Mouse (Mus musculus) macrophage (primary cell): Measurements from ENCODE around the gene Sbno2. TPM values are rescaled to one million over a fixed set of nuclear protein-coding genes. Genes with fewer than 3 reads are reported as not detected.
A peak's percentile ranks its signal among the peaks of the same experiment; 100 is the strongest.

Experiments
- H3K27ac ChIP-seq: fragments of 350-480 bp; formaldehyde crosslinking; 2 replicates; pipeline ENCODE4 v1.9.0; 2021
- H3K36me3 ChIP-seq: fragments of 350-480 bp; formaldehyde crosslinking; 2 replicates; pipeline ENCODE4 v1.9.0; 2021; ENCODE audit errors: inconsistent target
- H3K4me3 ChIP-seq: fragments of 350-480 bp; formaldehyde crosslinking; 2 replicates; pipeline ENCODE4 v1.9.0; 2021; ENCODE audit errors: inconsistent target
- H3K79me2 ChIP-seq: fragments of 350-480 bp; formaldehyde crosslinking; 2 replicates; pipeline ENCODE4 v1.9.0; 2021; ENCODE audit errors: inconsistent target
- WGBS: methylation state at CpG from one replicate; pipeline ENCODE4 v1.1.7; 2026; ENCODE audit warnings: inconsistent platforms; ENCODE audit not compliant: missing documents; 5-methylcytosine and 5-hydroxymethylcytosine counted together
- polyA plus RNA-seq: library from polyadenylated mRNA; stranded (reverse); fragments of 250-400 nt; gene quantifications from 3 replicates; pipeline ENCODE4 v1.2.4, GENCODE M21; 2018; ENCODE audit warnings: inconsistent platforms

Sbno2 gene
- polyA plus RNA-seq, 1 experiment from 2014 or later = 23.7 TPM

DNA sequence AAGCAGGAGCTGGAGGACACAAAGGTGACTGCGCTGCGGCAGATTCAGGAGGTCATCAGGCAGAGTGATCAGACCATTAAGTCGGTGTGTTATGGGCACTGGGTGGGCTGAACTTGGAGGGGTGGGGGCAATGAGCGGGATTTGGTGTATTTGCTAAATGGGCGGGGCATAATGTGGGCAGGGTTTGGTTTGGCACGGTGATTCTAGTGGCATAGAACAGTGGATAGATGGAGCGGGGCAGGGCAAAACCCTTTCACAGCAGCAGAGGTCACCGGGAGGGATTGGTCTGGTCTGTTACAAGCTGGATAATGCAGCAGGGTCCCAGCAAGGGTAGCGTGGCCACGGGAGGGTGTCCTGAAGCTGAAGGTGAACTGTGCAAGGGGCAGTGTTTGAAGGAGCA is 79.9 kb downstream of the Sbno2 start:
- Histone ChIP-seq H3K79me2 (peaks cover 93% of the 10 kb centered on the region), H3K4me3 (no peak overlapping the region), H3K36me3 (peaks cover 95% of the 10 kb centered on the region), H3K27ac (peak overlapping the region; percentile 79; the same call in 1 of the 2 replicates)
- 94% methylated on average over 10 of the region's 10 CpGs for WGBS

DNA sequence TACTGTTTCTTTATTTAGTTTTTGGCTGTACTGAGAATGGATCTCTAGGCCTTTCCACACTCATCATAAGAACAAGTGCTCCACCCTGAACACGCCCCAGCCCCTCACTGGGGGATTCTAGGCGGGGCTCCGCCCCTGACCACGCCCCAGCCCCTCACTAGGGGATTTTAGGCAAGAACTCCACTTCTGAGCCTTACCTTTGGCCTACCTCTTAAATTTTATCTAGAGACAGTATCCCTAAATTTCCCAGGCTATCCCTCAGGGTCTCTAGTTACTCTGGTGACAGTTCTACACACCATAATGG is 80.4 kb downstream of the Sbno2 start:
- no peak overlapping the region for H3K4me3 ChIP-seq
- peak overlapping the region; percentile 79 for H3K27ac ChIP-seq
- peaks cover 93% of the 10 kb centered on the region for H3K79me2 ChIP-seq
- peaks cover 93% of the 10 kb centered on the region for H3K36me3 ChIP-seq
- 70% methylated on average over 4 of the region's 4 CpGs for WGBS

DNA sequence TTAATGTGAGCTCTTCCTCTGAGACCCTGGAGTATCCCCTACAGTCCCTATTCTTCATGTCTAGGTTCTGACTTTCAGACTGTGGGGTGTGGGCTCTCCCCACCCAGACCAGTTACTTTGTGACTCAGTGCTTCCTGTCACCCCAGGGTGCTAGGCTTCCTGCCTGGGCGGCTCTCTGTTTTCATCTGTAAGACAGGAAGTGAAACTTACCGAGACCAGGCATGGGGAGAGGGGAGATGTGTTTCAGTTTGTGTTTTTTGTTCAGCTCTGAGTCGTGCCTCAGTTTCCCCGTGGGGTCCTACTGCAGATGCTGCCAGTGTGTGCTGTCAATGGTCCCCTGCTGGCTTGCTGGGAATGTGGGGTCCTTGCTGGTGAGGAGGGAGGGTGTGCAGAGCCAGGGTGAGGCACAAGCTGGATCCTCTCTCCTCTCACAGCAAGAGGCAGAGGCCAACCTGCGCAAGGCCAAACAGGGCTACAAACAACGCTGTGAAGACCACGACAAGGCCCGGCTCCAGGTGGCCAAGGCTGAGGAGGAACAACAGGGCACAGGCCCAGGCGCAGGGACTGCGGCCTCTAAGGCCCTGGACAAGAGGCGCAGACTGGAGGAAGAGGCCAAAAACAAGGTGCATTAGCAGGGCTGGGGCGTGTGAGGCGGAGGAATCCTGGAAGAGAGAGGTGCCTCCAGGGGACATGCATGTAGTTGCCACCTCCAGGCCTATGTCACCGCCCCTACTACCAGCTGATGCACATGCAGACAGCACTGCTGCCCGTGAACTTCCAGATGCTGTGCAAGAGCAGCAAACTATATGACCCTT is 80.9 kb downstream of the Sbno2 start:
- WGBS = 50% methylated on average over 15 of the region's 15 CpGs
- H3K4me3 ChIP-seq = no peak overlapping the region

DNA sequence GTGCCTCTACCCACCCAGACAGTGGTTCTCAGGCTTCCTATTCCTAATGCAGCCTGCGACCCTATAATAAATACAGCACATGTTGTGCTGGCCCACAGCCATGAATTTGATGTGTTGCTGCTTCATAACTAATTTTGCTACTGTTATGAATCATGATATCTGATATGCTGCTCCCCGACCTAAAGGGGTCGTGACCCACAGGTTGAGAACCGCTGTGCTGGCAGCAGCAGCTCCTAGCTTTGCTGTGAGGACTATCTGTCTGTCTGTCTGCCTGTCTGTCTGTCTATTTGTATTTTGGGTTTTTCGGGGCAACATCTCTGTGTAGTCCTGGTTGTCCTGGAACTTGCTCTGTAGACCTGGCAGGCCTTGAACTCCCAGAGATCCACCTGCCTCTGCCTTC is 81.6 kb downstream of the Sbno2 start:
- Histone ChIP-seq H3K79me2 (peaks cover 100% of the 10 kb centered on the region), H3K36me3 (peaks cover 91% of the 10 kb centered on the region), H3K27ac (peak overlapping the region; percentile 79), H3K4me3 (no peak overlapping the region)
- 56% methylated on average over 5 of the region's 5 CpGs for WGBS

More for the DNA sequence above, 80.9 kb downstream of the Sbno2 start:
- peak overlapping the region; percentile 79 for H3K27ac ChIP-seq
- H3K36me3 ChIP-seq = peaks cover 93% of the 10 kb centered on the region
- peaks cover 98% of the 10 kb centered on the region for H3K79me2 ChIP-seq

DNA sequence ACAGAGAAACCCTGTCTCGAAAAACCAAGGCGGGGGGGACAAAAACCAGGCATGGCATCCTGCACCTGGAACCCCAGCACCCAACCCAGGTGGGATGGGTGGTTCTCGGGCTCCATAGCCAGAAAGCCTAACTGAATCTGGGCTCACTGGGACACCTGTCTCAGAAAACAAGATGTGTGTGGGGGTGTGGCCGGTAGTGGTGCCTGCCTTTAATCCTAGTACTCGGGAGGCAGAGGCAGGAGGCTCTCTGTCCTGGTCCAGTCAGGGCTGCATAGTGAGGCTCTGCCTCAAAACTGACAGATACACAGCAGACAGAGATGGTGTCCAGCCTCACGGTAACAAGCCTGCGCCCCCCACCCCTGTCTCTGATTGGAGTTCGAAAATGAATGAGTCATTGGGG is 82.6 kb downstream of the Sbno2 start:
- peaks cover 81% of the 10 kb centered on the region for H3K36me3 ChIP-seq

DNA sequence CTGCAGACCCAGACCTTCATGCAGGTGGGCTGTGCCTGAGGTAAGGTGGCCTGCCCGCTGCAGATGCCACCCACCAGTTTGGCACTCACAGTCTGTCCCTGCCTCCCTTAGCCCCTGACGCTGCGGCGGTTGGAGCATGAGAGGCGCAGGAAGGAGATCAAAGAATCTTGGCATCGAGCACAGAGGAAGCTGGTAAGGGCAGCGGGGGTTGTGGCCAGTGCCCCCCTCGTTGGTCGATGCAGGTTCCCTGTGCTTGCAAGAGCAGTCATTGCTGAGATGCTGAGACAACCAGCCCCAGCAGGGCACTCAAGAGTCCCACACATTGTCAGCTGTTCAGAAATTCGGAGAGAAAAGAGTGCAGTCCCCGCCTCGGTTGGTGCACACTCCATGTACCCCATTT is 83.2 kb downstream of the Sbno2 start:
- H3K79me2 ChIP-seq = peaks cover 100% of the 10 kb centered on the region
- 27% methylated on average over 12 of the region's 12 CpGs for WGBS
- peaks cover 75% of the 10 kb centered on the region for H3K36me3 ChIP-seq
- 0 out of 2 replicates have a peak overlapping the region, but pooled peaks have one; percentile 4 for H3K27ac ChIP-seq
- no peak overlapping the region for H3K4me3 ChIP-seq

More for the DNA sequence above, 82.6 kb downstream of the Sbno2 start:
- no peak overlapping the region for H3K4me3 ChIP-seq
- peaks cover 100% of the 10 kb centered on the region for H3K79me2 ChIP-seq
- WGBS = 83% methylated on average over 8 of the region's 8 CpGs
- H3K27ac ChIP-seq = 0 out of 2 replicates have a peak overlapping the region, but pooled peaks have one; percentile 79

DNA sequence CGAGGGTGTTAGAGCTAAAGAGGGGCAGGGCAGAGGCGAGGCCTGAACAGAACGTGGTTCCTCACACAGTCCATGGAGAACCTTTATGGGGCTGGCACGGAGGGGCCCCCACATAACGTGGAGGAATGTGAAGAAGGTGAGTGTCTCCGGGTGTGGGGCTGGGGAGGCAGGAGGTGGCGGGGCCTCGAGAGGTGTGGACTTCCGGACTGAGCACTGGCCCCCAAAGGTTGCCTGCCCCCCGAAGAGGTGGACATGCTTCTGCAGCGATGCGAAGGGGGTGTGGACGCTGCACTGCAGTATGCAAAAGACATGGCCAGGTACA is 84.1 kb downstream of the Sbno2 start:
- no peak overlapping the region for H3K27ac ChIP-seq
- H3K79me2 ChIP-seq = peaks cover 98% of the 10 kb centered on the region
- peaks cover 66% of the 10 kb centered on the region for H3K36me3 ChIP-seq
- WGBS = 73% methylated on average over 13 of the region's 13 CpGs
- no peak overlapping the region for H3K4me3 ChIP-seq

DNA sequence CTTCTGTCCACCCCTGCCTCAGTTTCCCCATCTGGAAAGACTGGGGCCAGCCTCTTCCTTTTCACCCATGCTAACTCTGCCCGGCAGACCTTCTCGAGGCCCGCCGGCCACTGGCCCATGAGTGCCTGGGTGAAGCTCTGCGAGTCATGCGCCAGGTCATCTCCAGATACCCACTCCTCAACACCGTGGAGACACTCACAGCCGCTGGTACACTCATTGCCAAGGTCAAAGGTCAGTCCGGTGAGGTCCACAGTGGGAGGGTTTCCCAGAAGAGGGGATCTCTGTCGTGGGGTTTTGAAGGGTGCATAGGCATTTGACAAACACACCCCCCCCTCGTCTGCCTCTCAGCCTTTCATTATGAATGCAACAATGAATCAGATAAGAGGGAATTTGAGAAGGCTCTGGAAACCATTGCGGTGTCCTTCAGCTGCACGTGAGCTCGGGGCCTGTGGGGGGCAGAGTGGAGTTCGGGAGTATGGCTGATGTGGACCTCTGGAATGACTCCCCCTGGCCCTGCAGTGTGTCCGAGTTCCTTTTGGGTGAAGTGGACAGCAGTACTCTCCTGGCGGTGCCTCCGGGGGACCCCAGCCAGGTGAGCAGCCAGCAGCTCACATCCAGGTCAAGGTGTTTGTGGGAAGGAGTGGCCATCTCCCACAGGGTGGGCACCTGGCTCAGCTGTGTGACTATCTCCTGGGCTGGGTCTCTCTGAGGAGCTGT is 84.6 kb downstream of the Sbno2 start:
- Histone ChIP-seq H3K79me2 (peaks cover 93% of the 10 kb centered on the region), H3K4me3 (no peak overlapping the region), H3K27ac (no peak overlapping the region), H3K36me3 (peaks cover 61% of the 10 kb centered on the region)
- 90% methylated on average over 17 of the region's 18 CpGs for WGBS

DNA sequence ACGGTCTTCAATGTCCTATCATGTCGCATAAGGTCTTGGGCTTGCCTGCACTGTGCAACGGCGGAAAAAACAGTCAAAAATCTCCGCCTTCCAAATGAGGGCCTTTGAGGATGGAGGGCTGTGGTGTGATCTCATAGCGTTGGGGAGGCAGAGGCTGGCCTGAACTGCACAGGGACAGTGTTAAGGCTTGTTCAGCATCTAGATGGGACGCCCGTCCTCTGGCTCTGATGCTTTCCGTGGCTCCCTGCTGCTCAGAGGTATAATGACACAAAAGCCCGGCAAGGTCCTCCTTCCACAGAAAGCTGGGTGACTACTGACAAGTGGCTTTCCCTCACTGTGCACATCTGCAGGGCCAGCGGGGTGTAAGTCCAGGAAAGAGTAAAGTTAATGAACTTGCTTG is 85.2 kb downstream of the Sbno2 start:
- Histone ChIP-seq H3K79me2 (peaks cover 88% of the 10 kb centered on the region), H3K27ac (no peak overlapping the region), H3K4me3 (no peak overlapping the region), H3K36me3 (peaks cover 55% of the 10 kb centered on the region)
- WGBS = 92% methylated on average over 11 of the region's 11 CpGs

DNA sequence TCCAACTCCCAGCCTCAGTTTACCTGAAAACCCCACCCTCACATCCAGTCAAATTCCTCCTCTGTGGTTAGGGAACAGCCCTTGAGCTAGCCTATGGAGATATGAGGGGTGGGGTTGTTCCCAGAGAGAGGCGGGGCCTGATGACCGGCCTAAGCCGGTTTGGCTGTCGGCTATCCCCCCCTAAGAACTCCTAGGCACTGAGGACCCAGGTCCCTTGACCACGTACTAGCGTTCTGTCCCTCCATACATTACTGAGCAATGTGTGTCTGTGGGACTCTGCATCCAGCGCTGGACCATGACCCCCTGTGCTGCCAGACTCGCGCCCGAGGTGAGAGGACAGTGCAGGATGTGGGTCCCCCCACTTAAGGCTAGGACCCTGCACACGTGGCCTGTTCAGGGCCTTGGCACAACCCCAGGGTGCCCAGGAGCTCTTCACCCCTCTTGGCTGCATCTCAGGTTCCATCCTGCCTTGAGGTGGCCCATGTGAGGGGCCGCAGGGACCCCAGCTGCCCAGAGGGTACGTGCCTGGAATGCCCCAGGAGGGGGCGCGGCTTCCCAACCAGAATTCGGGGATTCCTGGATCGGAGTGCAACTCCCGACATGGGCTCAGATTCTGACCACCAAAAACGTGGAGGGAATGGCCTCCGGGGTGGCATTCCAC is 85.8 kb downstream of the Sbno2 start:
- H3K27ac ChIP-seq = peak overlapping the region; percentile 97
- H3K79me2 ChIP-seq = peaks cover 82% of the 10 kb centered on the region
- H3K4me3 ChIP-seq = no peak overlapping the region
- peaks cover 49% of the 10 kb centered on the region; the same call in 1 of the 2 replicates for H3K36me3 ChIP-seq
- WGBS = 89% methylated on average over 19 of the region's 20 CpGs

DNA sequence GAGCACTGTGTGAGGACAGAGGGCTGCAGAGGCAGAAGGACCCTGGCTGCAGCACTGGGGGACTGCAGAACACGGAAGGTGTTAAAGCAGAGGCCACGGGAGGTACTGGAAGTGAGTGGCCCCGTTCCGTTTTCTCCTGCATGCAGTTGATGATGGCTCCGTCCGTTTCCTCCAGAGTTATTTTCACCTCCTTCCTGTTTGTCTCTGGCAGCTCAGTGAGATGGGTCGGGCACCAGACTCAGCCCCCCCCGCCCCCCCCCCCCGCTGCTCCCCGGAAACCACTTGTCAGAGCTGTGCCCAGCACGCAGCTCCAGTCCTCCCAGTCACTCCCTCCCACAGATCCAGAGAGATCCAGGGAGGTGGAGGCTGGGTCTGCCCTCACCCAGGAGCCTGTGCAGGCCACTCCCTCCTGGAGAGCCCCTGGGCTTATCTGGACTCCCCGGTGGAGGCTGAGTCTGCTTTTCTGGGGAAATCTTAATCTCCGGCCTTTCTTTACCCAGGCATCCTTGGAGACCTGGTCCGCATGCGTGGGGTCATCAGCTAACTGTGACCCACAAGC is 86.6 kb downstream of the Sbno2 start:
- Histone ChIP-seq H3K4me3 (peak overlapping the region; percentile 90), H3K79me2 (peaks cover 74% of the 10 kb centered on the region), H3K27ac (peak overlapping the region; percentile 97), H3K36me3 (peaks cover 46% of the 10 kb centered on the region; the same call in 1 of the 2 replicates)
- WGBS = 20% methylated on average over 10 of the region's 15 CpGs

DNA sequence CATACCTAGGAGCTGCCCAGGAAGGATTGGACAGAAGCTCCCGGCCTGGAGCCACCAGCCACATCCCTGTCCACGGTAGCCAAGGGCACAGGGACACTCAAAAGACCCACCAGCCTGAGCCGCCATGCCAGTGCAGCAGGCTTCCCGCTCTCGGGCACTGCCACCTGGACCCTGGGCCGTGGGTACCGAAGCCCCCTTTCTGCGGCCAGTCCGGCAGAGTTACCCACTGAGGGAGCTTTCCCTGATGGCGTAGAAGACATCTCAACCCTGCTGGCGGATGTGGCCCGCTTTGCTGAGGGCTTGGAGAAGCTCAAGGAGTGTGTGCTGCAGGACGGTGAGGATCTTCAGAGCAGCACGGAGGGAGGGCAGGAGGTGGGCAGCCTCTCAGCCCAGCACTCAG is 87.6 kb downstream of the Sbno2 start:
- H3K36me3 ChIP-seq = peaks cover 35% of the 10 kb centered on the region; the same call in 1 of the 2 replicates
- H3K79me2 ChIP-seq = peaks cover 63% of the 10 kb centered on the region
- WGBS = 2% methylated on average over 13 of the region's 14 CpGs
- H3K4me3 ChIP-seq = peak overlapping the region; percentile 90
- H3K27ac ChIP-seq = peak overlapping the region; percentile 97

DNA sequence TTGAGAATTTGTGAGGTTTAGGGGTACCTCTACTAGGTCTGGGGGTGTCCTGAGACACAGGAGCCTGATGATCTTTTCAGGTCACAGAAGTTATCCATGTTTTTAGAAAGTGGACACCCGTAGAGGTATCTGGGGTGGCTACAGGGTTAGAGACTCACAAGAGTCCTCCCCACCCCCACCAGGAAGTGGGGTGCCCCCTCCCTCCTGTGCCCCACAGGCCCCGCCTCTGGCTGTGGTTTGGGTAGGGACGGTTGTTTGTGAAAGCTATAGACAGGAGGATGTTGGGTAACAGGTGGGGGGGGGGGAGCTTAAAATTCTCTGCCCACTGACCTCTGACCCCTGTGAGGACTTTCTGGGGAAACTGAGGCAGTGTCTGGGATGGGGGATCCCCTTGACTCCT is 88.0 kb downstream of the Sbno2 start:
- 0% methylated on average over 1 of the region's 3 CpGs for WGBS
- Histone ChIP-seq H3K79me2 (peaks cover 59% of the 10 kb centered on the region), H3K27ac (peak overlapping the region; percentile 97), H3K36me3 (peaks cover 31% of the 10 kb centered on the region; the same call in 1 of the 2 replicates), H3K4me3 (peak overlapping the region; percentile 90)

DNA sequence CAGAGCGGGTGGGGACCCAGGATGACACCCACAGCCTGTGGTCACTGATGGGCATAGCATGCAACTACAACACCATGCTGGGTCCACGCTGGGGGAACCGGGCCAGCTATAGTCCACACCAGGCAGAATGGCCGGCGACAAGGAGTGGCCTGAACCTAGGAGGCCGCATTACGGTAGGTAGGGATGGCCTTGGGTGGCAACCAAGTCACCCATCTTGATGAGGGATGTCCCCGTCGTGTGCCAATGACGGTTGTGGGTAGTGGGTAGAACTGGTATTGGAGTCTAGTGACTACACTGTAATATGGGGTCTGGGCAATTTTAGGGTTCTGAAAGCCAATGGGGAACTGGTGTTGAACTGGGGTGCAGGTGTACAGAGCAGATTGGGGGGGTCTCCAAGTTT is 88.4 kb downstream of the Sbno2 start:
- Histone ChIP-seq H3K36me3 (peaks cover 31% of the 10 kb centered on the region; the same call in 1 of the 2 replicates), H3K79me2 (peaks cover 55% of the 10 kb centered on the region), H3K27ac (peak overlapping the region; percentile 97), H3K4me3 (peak overlapping the region; percentile 90)
- WGBS = 0% methylated on average over 10 of the region's 10 CpGs
